Mouse (Mus musculus) CH12.LX (cell line): ENCODE measurements around the gene Ldlr.

ENCODE experiments used
- CTCF ChIP-seq, 2 experiments: IDR thresholded peaks in 1 of 2; conservative IDR thresholded peaks in 1 of 2; 2 replicates each; pipeline ENCODE4 v1.5.1; 2011 to 2012; ENCODE audit warnings: low read depth in 2 of 2, low read length in 2 of 2, improper control_type of control experiment in 1 of 2, inconsistent platforms in 1 of 2, mild to moderate bottlenecking in 1 of 2, moderate library complexity in 1 of 2
- GABPA ChIP-seq: IDR thresholded peaks from 2 replicates; pipeline ENCODE4 v1.6.1; 2012; ENCODE audit warnings: low read depth, low read length, improper control_type of control experiment, inconsistent platforms; ENCODE audit not compliant: insufficient replicate concordance
- JUND ChIP-seq: conservative IDR thresholded peaks from 2 replicates; pipeline ENCODE4 v1.6.1; 2011; ENCODE audit warnings: low read depth, low read length, improper control_type of control experiment
- MAFK ChIP-seq: IDR thresholded peaks from 2 replicates; pipeline ENCODE4 v1.6.1; 2011; ENCODE audit warnings: low read length, improper control_type of control experiment; ENCODE audit not compliant: insufficient replicate concordance
- MAZ ChIP-seq: IDR thresholded peaks from 2 replicates; pipeline ENCODE4 v1.6.1; 2012; ENCODE audit warnings: low read depth, mild to moderate bottlenecking, inconsistent platforms, low read length, improper control_type of control experiment, moderate library complexity
- MYC ChIP-seq: IDR thresholded peaks from 2 replicates; pipeline ENCODE4 v1.6.1; 2011; ENCODE audit warnings: low read depth, mild to moderate bottlenecking, improper control_type of control experiment, low read length
- TBP ChIP-seq: conservative IDR thresholded peaks from 2 replicates; pipeline ENCODE4 v1.6.1; 2011; ENCODE audit warnings: low read depth, low read length, improper control_type of control experiment
- TCF12 ChIP-seq: IDR thresholded peaks from 2 replicates; pipeline ENCODE4 v1.6.1; 2014; ENCODE audit warnings: low read depth, mild to moderate bottlenecking, inconsistent platforms, low read length, improper control_type of control experiment

GRCm38 (mm10) chr9:21748033-21748432 lies 24.8 kb downstream of the Ldlr start:
- TF ChIP-seq TCF12 (no peak), CTCF (conservative IDR thresholded peaks at IDR 0.05 in 1 of 2, IDR thresholded peaks at IDR 0.05 in 1 of 2; ENCODE audit: low read depth in 2 of 2, low read length in 2 of 2) (no peak), JUND (no peak), MAFK (no peak), TBP (no peak), MAZ (no peak), GABPA (no peak), MYC (no peak)
